Mouse (Mus musculus): Measurements from ENCODE around the gene Epha4. TPM values are rescaled to one million over a fixed set of nuclear protein-coding genes. Genes with fewer than 3 reads are reported as not detected.

Gene Epha4
- polyA plus RNA-seq, 1 experiment, result 8.5 TPM

DNA sequence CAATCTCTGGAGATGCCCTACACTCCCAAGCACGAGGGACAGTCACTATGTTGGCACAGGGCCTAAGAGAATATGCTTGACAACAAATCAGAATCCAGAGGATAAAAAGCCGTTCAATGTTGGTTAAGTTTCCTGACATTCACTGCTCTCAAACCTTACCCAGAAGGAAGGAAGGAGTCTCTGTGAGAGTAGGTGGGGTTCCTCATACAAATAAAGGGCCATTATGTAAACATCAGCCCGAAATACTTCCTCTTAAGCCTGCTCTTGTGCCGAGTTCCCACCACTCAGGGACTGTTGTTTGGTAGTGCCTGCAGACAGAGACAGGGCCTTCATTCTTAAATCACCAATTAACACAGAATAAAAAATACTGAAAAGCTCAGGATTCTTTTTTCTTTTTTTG is 72.9 kb downstream of the Epha4 start:
- no peaks in the 10 kb centered on the region for H3K9me3 ChIP-seq (replicated peaks; ENCODE audit: control insufficient read depth, insufficient read depth, low read length, poor library complexity, severe bottlenecking)
- H3K36me3 ChIP-seq (ENCODE audit: control insufficient read depth, insufficient read depth, low read length, poor library complexity, severe bottlenecking), result no peaks in the 10 kb centered on the region
- no peak overlapping the region for H3K9ac ChIP-seq (ENCODE audit: low read depth, poor library complexity, severe bottlenecking)
- TF ChIP-seq POLR2A (IDR thresholded peaks at IDR 0.05; ENCODE audit: insufficient read depth, low read length) (no peak), CTCF (IDR thresholded peaks at IDR 0.05; ENCODE audit: low read depth, low read length) (no peak), EP300 (IDR thresholded peaks at IDR 0.05; ENCODE audit: insufficient read depth, low read depth, low read length) (no peak)
- peak overlapping the region; percentile 57; the same call in 1 of the 2 replicates for H3K27ac ChIP-seq (ENCODE audit: insufficient read depth, low read length)
- H3K4me3 ChIP-seq (ENCODE audit: low read depth, low read length), result no peak overlapping the region
- no peaks in the 10 kb centered on the region for H3K27me3 ChIP-seq (ENCODE audit: control insufficient read depth, insufficient read depth, low read length, poor library complexity, severe bottlenecking)
- H3K4me1 ChIP-seq (ENCODE audit: control insufficient read depth, insufficient read depth, low read length), result peaks cover 8% of the 10 kb centered on the region

DNA sequence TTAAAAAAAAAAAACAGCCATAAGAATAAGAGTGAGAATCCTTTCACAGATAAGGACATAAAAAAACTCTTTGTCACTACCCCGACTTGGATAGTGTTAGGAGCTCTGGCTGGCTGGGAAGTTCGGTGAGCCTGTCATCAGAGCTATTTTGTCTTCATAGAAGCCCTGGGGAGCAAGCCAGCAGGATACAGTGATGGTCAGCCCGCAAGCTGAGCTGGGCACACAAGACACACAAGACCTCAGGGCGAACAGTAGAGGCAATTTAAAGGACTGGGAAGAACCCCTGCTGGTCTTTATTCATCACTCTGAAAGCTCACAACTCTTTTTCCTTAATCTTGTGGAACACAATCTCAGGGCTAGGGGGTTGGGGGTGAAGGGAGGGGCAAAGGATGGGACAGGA is 73.5 kb downstream of the Epha4 start:
- Histone ChIP-seq H3K27me3 (ENCODE audit: control insufficient read depth, insufficient read depth, low read length, poor library complexity, severe bottlenecking) (no peaks in the 10 kb centered on the region), H3K4me1 (ENCODE audit: control insufficient read depth, insufficient read depth, low read length) (peaks cover 6% of the 10 kb centered on the region), H3K4me3 (ENCODE audit: low read depth, low read length) (no peak overlapping the region), H3K36me3 (ENCODE audit: control insufficient read depth, insufficient read depth, low read length, poor library complexity, severe bottlenecking) (no peaks in the 10 kb centered on the region), H3K27ac (ENCODE audit: insufficient read depth, low read length) (no peak overlapping the region), H3K9ac (ENCODE audit: low read depth, poor library complexity, severe bottlenecking) (no peak overlapping the region), H3K9me3 (replicated peaks; ENCODE audit: control insufficient read depth, insufficient read depth, low read length, poor library complexity, severe bottlenecking) (no peaks in the 10 kb centered on the region)
- TF ChIP-seq EP300 (IDR thresholded peaks at IDR 0.05; ENCODE audit: insufficient read depth, low read depth, low read length) (0 out of 2 replicates have a peak, but pooled peaks have one; percentile 51), POLR2A (IDR thresholded peaks at IDR 0.05; ENCODE audit: insufficient read depth, low read length) (no peak)

DNA sequence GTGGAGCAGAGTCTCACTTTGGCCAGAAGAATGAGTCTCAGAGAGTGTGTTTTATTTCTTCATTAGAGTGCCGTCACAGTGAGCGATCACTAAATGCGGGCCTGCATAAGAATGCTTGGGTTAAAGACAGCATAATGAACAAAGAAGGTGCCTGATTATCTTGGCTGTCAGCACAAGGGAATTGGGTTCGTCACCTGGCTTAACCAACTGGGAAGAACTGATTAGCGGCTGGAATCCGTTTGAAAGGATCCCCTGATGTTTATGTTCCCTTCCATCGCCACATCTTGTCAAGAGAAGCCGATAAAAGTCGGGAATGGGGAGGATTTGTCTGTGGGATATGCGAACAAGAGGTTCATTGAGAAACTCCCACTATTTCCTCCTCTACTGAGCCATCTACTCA is 74.4 kb downstream of the Epha4 start:
- H3K36me3 ChIP-seq (ENCODE audit: control insufficient read depth, insufficient read depth, low read length, poor library complexity, severe bottlenecking), result no peaks in the 10 kb centered on the region
- peaks cover 4% of the 10 kb centered on the region for H3K4me1 ChIP-seq (ENCODE audit: control insufficient read depth, insufficient read depth, low read length)
- no peak overlapping the region for H3K9ac ChIP-seq (ENCODE audit: low read depth, poor library complexity, severe bottlenecking)
- H3K9me3 ChIP-seq (replicated peaks; ENCODE audit: control insufficient read depth, insufficient read depth, low read length, poor library complexity, severe bottlenecking), result no peaks in the 10 kb centered on the region
- H3K4me3 ChIP-seq (ENCODE audit: low read depth, low read length), result no peak overlapping the region
- no peaks in the 10 kb centered on the region for H3K27me3 ChIP-seq (ENCODE audit: control insufficient read depth, insufficient read depth, low read length, poor library complexity, severe bottlenecking)
- H3K27ac ChIP-seq (ENCODE audit: insufficient read depth, low read length), result no peak overlapping the region
- no peak for TF ChIP-seq POLR2A (IDR thresholded peaks at IDR 0.05; ENCODE audit: insufficient read depth, low read length)
- no peak for TF ChIP-seq CTCF (IDR thresholded peaks at IDR 0.05; ENCODE audit: low read depth, low read length)
- no peak for TF ChIP-seq EP300 (IDR thresholded peaks at IDR 0.05; ENCODE audit: insufficient read depth, low read depth, low read length)

GRCm38 (mm10) chr1:77439383-77440074 is 75.4 kb downstream of the Epha4 start:
- H3K27me3 ChIP-seq (ENCODE audit: control insufficient read depth, insufficient read depth, low read length, poor library complexity, severe bottlenecking), result no peaks in the 10 kb centered on the region
- H3K9me3 ChIP-seq (replicated peaks; ENCODE audit: control insufficient read depth, insufficient read depth, low read length, poor library complexity, severe bottlenecking), result no peaks in the 10 kb centered on the region
- peaks cover 4% of the 10 kb centered on the region for H3K4me1 ChIP-seq (ENCODE audit: control insufficient read depth, insufficient read depth, low read length)
- H3K9ac ChIP-seq (ENCODE audit: low read depth, poor library complexity, severe bottlenecking), result no peak overlapping the region
- H3K36me3 ChIP-seq (ENCODE audit: control insufficient read depth, insufficient read depth, low read length, poor library complexity, severe bottlenecking), result no peaks in the 10 kb centered on the region
- no peak for TF ChIP-seq CTCF (IDR thresholded peaks at IDR 0.05; ENCODE audit: low read depth, low read length)
- H3K27ac ChIP-seq (ENCODE audit: insufficient read depth, low read length), result no peak overlapping the region
- H3K4me3 ChIP-seq (ENCODE audit: low read depth, low read length), result no peak overlapping the region

- TF ChIP-seq CTCF (IDR thresholded peaks at IDR 0.05; ENCODE audit: low read depth, low read length) (no peak), EP300 (IDR thresholded peaks at IDR 0.05; ENCODE audit: insufficient read depth, low read depth, low read length) (no peak), POLR2A (IDR thresholded peaks at IDR 0.05; ENCODE audit: insufficient read depth, low read length) (no peak)
- Histone ChIP-seq H3K9ac (ENCODE audit: low read depth, poor library complexity, severe bottlenecking) (no peak overlapping the region), H3K36me3 (ENCODE audit: control insufficient read depth, insufficient read depth, low read length, poor library complexity, severe bottlenecking) (no peaks in the 10 kb centered on the region), H3K27me3 (ENCODE audit: control insufficient read depth, insufficient read depth, low read length, poor library complexity, severe bottlenecking) (no peaks in the 10 kb centered on the region), H3K27ac (ENCODE audit: insufficient read depth, low read length) (no peak overlapping the region), H3K4me1 (ENCODE audit: control insufficient read depth, insufficient read depth, low read length) (peaks cover 4% of the 10 kb centered on the region), H3K9me3 (replicated peaks; ENCODE audit: control insufficient read depth, insufficient read depth, low read length, poor library complexity, severe bottlenecking) (no peaks in the 10 kb centered on the region), H3K4me3 (ENCODE audit: low read depth, low read length) (no peak overlapping the region)
These were observed 76.2 kb downstream of the Epha4 start for GRCm38 (mm10) chr1:77438639-77439038.

GRCm38 (mm10) chr1:77437881-77438610 is 76.8 kb downstream of the Epha4 start:
- H3K36me3 ChIP-seq (ENCODE audit: control insufficient read depth, insufficient read depth, low read length, poor library complexity, severe bottlenecking), result no peaks in the 10 kb centered on the region
- TF ChIP-seq POLR2A (IDR thresholded peaks at IDR 0.05; ENCODE audit: insufficient read depth, low read length) (no peak), EP300 (IDR thresholded peaks at IDR 0.05; ENCODE audit: insufficient read depth, low read depth, low read length) (no peak)
- no peaks in the 10 kb centered on the region for H3K9me3 ChIP-seq (replicated peaks; ENCODE audit: control insufficient read depth, insufficient read depth, low read length, poor library complexity, severe bottlenecking)

More at GRCm38 (mm10) chr1:77437881-77438610, 76.8 kb downstream of the Epha4 start:
- Histone ChIP-seq H3K27ac (ENCODE audit: insufficient read depth, low read length) (no peak overlapping the region), H3K4me1 (ENCODE audit: control insufficient read depth, insufficient read depth, low read length) (peaks cover 4% of the 10 kb centered on the region), H3K4me3 (ENCODE audit: low read depth, low read length) (no peak overlapping the region), H3K9ac (ENCODE audit: low read depth, poor library complexity, severe bottlenecking) (no peak overlapping the region), H3K27me3 (ENCODE audit: control insufficient read depth, insufficient read depth, low read length, poor library complexity, severe bottlenecking) (no peaks in the 10 kb centered on the region)
